Mouse (Mus musculus) hindbrain, embryonic 16.5 days (tissue): ENCODE measurements around the gene Rxra. TPM values are rescaled to one million over a fixed set of nuclear protein-coding genes. Genes with fewer than 3 reads are reported as not detected.

Experiments used
- polyA plus RNA-seq: library from polyadenylated mRNA; unstranded; fragments of >200 nt; fragmentation: Nextera tagmentation; extraction: Ambion mirVana; gene quantifications from 2 replicates; pipeline ENCODE4 v1.2.1, GENCODE M21; 2015

The Rxra gene
- polyA plus RNA-seq, 1 experiment from 2014 or later: 3.4 TPM

Other genes with a start within 250 kb of the Rxra start
- gene Vav2, start 249.4 kb upstream of the Rxra start, polyA plus RNA-seq: 10.4 and 11.8 TPM in 2 replicates
- gene Brd3os, start 234.1 kb upstream of the Rxra start, polyA plus RNA-seq: 45.6 and 46.2 TPM in 2 replicates
- gene Brd3, start 168.8 kb upstream of the Rxra start, polyA plus RNA-seq: 102 and 129 TPM in 2 replicates
- gene Wdr5, start 161.3 kb upstream of the Rxra start, polyA plus RNA-seq: 43.8 and 47.4 TPM in 2 replicates
- gene Col5a1, start 210.0 kb downstream of the Rxra start, polyA plus RNA-seq: 9.2 and 13.5 TPM in 2 replicates